Mouse (Mus musculus): ENCODE results near the gene Ptgir. TPM values are rescaled to one million over a fixed set of nuclear protein-coding genes. Genes with fewer than 3 reads are reported as not detected.

Gene Ptgir
- total RNA-seq (2022) = 1 to 10 TPM; 1.9 to 3.5 (median 3.1) TPM

- peak; percentile 74 for DNase-seq (ENCODE audit: low spot score)
Observed at GRCm38 (mm10) chr7:16906281-16906680, at the start of gene Ptgir. Ptgir (plus strand) TSS chr7:16906490.

- no peak for DNase-seq (ENCODE audit: low spot score)
Observed at GRCm38 (mm10) chr7:16858336-16858735, 48.0 kb upstream of the Ptgir start.

DNA sequence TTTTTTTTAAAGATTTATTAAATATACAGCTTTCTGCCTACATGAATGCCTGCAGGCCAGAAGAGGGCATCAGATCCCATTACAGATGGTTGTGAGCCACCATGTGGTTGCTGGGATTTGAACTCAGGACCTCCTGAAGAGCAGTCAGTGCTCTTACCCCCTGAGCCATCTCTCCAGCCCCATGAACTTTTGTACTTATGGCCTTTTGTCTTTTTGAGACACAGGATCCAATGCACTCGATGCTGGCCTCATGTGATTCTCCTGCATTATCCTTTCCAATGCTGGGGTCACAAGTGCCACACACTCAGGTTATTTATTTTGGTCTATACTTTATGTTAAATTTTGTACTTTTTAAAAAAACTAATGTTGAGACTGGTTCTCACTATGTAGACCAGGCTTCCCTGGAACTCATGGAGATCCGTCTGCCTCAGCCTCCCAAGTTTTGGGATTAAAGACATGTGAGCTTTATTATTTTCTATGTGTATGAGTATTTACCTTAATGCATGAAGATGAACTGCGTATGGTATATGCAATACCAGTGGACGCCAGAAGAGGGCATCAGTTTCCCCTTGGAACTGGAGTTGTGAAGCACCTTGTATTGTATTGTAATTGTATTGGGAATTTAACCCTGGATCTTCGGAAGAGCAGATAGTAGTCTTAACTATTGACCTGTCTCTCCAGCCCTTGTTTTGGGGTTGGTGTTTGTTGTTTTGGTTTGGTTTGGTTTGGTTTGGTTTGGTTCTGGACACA lies 46.2 kb upstream of the Ptgir start:
- DNase-seq (ENCODE audit: low spot score) = peak; percentile 60

GRCm38 (mm10) chr7:16867488-16867887 lies 38.8 kb upstream of the Ptgir start:
- no peak for DNase-seq (ENCODE audit: low spot score)

DNA sequence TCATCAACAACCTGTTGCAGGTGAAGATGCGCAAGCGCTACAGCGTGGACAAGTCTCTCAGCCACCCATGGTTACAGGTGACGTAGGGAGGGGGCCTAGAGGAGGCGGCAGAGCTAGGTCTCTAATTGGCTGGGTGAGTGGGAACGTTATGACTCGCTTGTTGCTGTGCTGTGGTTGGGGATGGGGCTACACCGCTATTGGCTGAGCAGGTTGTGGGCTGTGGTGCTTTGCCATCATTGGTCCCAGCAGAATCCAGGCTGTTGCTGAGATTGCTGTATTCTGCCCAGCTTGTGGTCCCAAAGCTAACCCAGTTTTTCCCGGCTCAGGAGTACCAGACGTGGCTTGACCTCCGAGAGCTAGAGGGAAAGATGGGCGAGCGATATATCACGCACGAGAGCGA lies 36.8 kb upstream of the Ptgir start:
- DNase-seq (ENCODE audit: low spot score) = no peak

DNA sequence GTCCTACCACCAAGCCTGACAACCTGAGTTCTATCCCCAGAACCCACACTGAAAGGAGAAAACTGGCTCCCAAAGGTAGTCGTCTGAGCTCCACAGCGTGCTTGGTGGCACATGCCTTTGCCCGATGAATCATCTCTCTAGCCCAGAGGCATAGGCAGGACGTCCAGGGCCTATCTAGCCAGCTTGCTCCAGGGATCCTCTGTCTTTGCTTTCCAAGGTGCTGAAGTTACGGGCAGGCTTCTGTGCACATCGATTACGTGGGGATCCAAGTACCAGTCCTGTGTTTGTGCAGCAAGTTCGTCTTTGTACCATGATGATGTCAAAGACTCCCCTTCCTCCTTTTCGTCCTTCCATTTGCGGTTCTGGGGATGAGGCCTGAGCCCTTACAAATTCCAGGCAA lies 34.7 kb upstream of the Ptgir start:
- no peak for DNase-seq (ENCODE audit: low spot score)

GRCm38 (mm10) chr7:16872478-16872877 lies 33.8 kb upstream of the Ptgir start:
- DNase-seq (ENCODE audit: low spot score) = no peak

- DNase-seq (ENCODE audit: low spot score) = no peak
Observed at GRCm38 (mm10) chr7:16873392-16873791, 32.9 kb upstream of the Ptgir start.

- peak; percentile 83 for DNase-seq (ENCODE audit: low spot score)
Observed at GRCm38 (mm10) chr7:16874190-16874589, 32.1 kb upstream of the Ptgir start.

DNA sequence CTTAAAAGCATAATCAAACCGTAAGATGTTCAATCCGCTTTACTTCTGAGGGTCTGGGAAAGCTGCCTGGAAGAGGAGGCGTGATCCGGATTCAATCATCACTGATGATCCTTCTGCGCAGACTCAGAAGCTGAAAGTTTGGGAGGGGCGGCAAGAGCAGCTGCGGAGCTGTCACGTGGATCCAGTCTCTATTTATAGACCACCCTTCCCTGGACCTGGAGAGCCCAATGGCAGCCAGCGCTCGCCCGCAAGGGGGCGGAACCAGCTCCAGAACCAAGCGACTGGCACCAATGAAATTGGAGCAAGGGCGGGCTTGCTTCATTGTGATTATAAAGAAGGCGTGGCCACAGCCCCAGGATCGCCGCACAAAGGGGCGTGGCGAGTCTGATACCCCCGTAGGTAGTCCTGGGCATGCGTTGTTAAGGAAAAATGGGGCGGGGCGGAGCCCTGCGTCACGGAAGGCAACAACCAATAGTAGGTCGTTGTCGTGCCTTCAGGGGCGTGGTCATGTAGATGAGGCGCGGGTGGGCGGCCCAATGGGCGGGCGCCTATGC lies 31.5 kb upstream of the Ptgir start:
- DNase-seq (ENCODE audit: low spot score) = peak; percentile 100

GRCm38 (mm10) chr7:16875310-16875325 lies 31.2 kb upstream of the Ptgir start, which contains the start of gene Dact3:
Dact3 (plus strand) TSS chr7:16875317.
- no peak for DNase-seq (ENCODE audit: low spot score)

- DNase-seq (ENCODE audit: low spot score) = no peak
Observed at GRCm38 (mm10) chr7:16875326-16875725, 31.0 kb upstream of the Ptgir start.

- no peak for DNase-seq (ENCODE audit: low spot score)
Observed at GRCm38 (mm10) chr7:16876006-16876405, 30.3 kb upstream of the Ptgir start.

- DNase-seq (ENCODE audit: low spot score) = no peak
Observed at GRCm38 (mm10) chr7:16876608-16877007, 29.7 kb upstream of the Ptgir start.

GRCm38 (mm10) chr7:16877717-16878116 lies 28.6 kb upstream of the Ptgir start:
- no peak for DNase-seq (ENCODE audit: low spot score)

- DNase-seq (ENCODE audit: low spot score) = no peak
Observed at GRCm38 (mm10) chr7:16879796-16880547, 26.3 kb upstream of the Ptgir start.

DNA sequence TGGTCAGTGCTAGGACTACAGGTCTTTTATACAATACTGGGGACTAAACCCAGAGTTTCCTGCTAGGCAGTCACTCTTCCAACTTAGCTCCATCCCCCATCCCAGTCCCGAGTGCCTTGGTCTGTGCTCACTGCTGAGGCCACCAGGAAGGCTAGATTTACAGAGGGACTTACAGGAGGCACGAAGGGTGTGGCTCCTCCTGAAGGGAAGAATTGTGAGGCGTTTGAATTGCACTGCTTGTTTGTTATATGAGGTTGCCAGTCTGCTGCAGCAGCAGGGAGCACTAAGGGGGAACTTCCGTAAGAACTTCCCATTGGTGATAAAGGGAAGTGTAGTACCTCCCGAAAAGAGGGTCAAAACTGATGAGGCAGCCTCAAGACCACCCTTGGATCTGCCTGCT lies 25.7 kb upstream of the Ptgir start:
- no peak for DNase-seq (ENCODE audit: low spot score)

DNA sequence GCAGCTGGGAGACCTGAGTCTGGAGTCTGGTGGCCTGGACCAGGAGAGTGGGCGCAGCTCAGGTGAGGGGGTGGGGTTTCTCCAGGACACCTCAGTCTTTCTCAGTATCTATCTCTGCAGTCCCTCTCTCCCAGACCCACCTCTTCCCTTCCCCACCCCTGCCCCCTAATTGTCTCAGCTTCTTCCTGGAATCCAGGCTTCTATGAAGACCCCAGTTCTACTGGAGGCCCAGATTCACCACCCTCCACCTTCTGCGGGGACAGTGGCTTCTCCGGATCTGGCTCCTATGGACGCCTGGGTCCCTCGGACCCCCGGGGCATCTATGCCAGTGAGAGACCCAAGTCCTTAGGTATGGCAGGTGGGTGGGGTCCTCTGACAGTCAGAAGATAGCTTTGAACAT lies 23.1 kb upstream of the Ptgir start:
- no peak for DNase-seq (ENCODE audit: low spot score)

- no peak for DNase-seq (ENCODE audit: low spot score)
Observed at GRCm38 (mm10) chr7:16884334-16884733, 22.0 kb upstream of the Ptgir start.

- DNase-seq (ENCODE audit: low spot score) = no peak
Observed at GRCm38 (mm10) chr7:16885271-16885776, 21.0 kb upstream of the Ptgir start.

GRCm38 (mm10) chr7:16885905-16886304 lies 20.4 kb upstream of the Ptgir start:
- no peak for DNase-seq (ENCODE audit: low spot score)

DNA sequence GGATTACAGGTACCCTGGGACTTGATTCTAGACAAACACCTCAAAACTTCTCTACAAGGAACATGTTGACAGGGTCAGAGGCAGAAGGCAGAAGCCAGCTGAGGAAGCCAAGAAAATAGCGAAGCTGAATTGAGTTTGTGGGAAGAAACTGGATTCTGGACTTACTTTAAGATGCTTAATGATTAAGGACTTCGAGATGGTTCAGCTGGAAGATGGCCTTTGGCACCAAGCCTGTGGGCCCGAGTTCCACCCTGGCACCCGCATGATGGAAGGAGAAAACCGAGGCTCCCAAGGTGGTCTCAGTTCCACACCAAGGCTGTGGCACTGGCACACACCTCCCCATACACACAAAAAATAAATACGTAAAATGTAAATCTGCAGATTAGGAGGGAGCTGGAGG lies 15.8 kb upstream of the Ptgir start:
- DNase-seq (ENCODE audit: low spot score) = no peak

- peak; percentile 78 for DNase-seq (ENCODE audit: low spot score)
Observed at GRCm38 (mm10) chr7:16890944-16891343, 15.3 kb upstream of the Ptgir start.
